Mouse (Mus musculus): Measurements from ENCODE around the gene Xbp1.
"Not testable (repeated sequence)": the region's sequence is repeated elsewhere in the genome, so short reads cannot be mapped to it uniquely, and the experiment has no call there.

The Xbp1 gene

DNA sequence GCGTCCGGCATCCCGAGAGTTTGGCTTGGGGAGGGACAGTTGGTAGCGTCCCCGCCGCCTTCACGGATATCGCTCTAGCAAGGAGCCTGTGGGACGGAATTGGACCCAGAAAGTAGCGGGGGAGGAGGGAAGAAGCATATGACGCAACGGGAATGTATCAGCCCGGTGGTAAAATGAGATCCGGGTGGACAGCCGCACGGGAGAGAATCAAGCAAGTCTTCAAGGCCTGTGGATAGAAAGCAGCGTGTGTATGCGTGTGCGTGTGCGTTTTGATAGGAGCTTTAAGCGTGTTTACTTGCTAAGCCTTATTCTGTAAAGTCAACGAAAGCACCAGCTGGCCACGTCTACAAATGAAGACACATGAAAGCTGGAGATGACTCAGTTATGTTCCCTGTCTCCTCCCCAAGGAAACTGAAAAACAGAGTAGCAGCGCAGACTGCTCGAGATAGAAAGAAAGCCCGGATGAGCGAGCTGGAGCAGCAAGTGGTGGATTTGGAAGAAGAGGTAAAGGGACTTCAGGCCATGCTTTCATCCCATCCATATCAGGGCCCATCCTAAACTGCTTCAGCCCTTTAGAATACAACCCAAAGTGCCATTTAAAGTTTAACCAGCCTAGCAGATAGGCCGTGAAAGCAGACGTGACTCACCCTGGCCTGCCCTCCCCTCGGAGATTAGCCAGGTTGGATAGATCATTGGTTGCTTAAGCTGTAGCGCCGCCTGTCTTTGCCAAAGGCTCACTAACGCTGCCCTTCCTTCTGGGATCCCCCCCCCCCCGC, 1.2 kb downstream of the Xbp1 start:
- in situ Hi-C loops (cut with MboI; ENCODE audit: low pct_unique_long_range_greater_than_20kb in 1 of 2, low sequenced_read_pairs in 2 of 2, unreplicated experiment in 1 of 2), result loop anchor here in 1 of 2 experiments (5.0 kb wide), 1 partner anchor 34 kb away; no protein-coding TSS in a partner anchor

DNA sequence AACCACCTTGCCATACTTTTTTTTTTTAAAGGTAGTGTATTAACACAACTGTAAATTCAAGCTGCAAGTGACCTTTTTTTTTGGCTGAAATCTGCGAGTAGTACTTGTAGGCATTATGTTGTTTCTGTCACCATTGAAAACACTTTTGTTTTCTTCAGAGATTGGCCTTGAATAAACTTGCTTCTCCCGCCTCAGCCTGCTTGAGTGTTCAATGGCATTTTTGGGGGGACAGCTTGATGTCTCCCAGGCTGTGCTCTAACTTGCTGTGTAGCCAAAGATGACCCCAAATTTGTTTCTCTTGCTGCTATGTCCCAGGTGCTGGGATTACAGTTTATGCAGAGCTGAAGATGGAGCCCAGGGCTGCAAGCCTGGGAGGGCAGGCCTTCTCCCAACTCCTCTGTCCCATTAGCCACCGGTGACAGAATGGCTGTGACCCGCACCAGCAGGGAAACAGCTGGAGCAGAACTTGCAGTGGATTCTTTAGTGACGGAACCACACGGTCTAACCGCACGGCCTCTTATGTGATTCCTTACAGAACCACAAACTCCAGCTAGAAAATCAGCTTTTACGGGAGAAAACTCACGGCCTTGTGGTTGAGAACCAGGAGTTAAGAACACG, 2.4 kb downstream of the Xbp1 start:
- in situ Hi-C loops (cut with MboI; ENCODE audit: low pct_unique_long_range_greater_than_20kb in 1 of 2, low sequenced_read_pairs in 2 of 2, unreplicated experiment in 1 of 2), result loop anchor here in 1 of 2 experiments (5.0 kb wide), 1 partner anchor 36 kb away; no protein-coding TSS in a partner anchor

DNA sequence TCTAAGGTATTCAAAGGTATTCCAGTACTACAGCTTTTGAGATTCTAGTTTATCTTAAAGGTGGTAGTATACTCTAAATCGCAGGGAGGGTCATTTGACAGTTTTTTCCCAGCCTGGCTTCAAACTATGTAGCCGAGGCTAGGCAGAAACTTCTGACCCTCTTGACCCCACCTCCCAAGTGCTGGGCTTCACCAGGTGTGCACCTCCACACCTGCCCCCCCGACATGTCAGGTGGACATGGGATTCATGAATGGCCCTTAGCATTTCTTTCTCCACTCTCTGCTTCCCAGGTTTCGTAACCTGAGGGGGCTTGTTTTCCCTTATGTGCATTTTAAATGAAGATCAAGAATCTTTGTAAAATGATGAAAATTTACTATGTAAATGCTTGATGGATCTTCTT, 5.0 kb downstream of the Xbp1 start:
- in situ Hi-C loops (cut with MboI; ENCODE audit: low pct_unique_long_range_greater_than_20kb in 1 of 2, low sequenced_read_pairs in 2 of 2, unreplicated experiment in 1 of 2), result no loop called here

DNA sequence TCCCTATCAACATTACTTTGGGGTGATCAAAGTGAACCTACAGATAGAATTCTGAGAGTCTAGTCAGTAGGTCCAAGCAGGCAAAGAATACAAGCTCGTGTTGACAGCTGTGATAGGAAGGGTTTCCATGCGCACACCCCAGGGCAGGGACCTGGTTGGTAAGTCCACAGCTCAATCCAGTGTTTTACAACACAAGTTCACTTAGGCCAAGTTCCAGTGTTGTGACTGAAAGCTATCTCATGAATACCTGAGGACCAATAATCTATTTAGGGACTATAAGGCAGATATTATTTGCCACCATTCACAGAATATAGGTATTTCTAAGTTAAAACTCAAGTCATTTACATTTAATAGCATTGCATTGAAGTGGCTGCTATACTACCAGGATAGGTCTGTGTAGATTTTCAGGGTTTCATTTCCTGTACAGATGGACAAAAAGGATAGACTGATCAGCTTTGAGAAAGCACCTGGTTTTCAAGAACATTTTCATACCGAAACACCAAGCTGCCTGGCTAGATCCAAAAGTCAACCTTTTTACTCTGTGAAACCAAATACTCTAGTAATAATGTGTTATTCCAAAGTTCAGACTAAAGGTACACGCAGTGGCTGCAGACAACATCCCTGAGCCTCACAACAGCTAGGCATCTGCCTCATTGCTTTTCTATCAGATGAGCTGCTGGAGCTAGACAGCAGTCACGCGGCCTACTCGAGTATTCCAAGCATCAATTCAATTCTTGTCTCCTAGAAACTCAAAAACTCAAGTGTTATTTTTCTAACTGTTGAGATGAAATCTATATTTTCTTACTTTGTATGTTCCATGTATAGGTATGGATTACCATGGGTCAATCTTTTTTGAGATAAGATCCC, 6.3 kb downstream of the Xbp1 start:
- in situ Hi-C loops (cut with MboI; ENCODE audit: low pct_unique_long_range_greater_than_20kb in 1 of 2, low sequenced_read_pairs in 2 of 2, unreplicated experiment in 1 of 2), result no loop called here

- in situ Hi-C loops (cut with MboI; ENCODE audit: low pct_unique_long_range_greater_than_20kb in 1 of 2, low sequenced_read_pairs in 2 of 2, unreplicated experiment in 1 of 2), result no loop called here
These were observed 7.5 kb downstream of the Xbp1 start for GRCm38 (mm10) chr11:5527865-5528523.

GRCm38 (mm10) chr11:5528841-5529240, 8.4 kb downstream of the Xbp1 start:
- in situ Hi-C loops (cut with MboI; ENCODE audit: low pct_unique_long_range_greater_than_20kb in 1 of 2, low sequenced_read_pairs in 2 of 2, unreplicated experiment in 1 of 2), result no loop called here

GRCm38 (mm10) chr11:5530172-5530571, 9.7 kb downstream of the Xbp1 start:
- in situ Hi-C loops (cut with MboI; ENCODE audit: low pct_unique_long_range_greater_than_20kb in 1 of 2, low sequenced_read_pairs in 2 of 2, unreplicated experiment in 1 of 2), result loop anchor here in 1 of 2 experiments (10.0 kb wide), 1 partner anchor 45 kb away; no protein-coding TSS in a partner anchor

- in situ Hi-C loops (cut with MboI; ENCODE audit: low pct_unique_long_range_greater_than_20kb in 1 of 2, low sequenced_read_pairs in 2 of 2, unreplicated experiment in 1 of 2), result loop anchor here in 1 of 2 experiments (10.0 kb wide), 1 partner anchor 46 kb away; no protein-coding TSS in a partner anchor
These were observed 10.3 kb downstream of the Xbp1 start for GRCm38 (mm10) chr11:5530717-5531116.

DNA sequence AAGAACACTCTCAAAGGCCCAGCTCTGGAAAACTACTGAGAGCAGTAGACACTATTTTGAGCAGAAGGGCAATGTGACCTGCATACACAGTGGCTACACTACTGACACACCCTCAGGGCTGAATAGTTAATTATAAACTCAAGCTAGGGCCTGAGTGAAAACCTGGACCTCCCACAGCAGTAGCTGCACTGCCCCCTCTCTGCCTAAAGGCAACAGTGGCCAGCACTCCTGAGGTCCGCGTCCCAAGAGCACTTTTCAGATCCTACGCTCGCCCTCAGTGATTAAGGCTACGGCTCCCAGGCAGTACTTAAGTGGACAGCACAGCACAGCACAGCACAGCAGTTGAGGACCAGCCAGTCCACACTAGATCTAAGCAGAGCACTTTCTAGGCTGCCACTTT, 12.6 kb downstream of the Xbp1 start:
- in situ Hi-C loops (cut with MboI; ENCODE audit: low pct_unique_long_range_greater_than_20kb in 1 of 2, low sequenced_read_pairs in 2 of 2, unreplicated experiment in 1 of 2), result loop anchor here in 1 of 2 experiments (10.0 kb wide), 1 partner anchor 48 kb away; no protein-coding TSS in a partner anchor

DNA sequence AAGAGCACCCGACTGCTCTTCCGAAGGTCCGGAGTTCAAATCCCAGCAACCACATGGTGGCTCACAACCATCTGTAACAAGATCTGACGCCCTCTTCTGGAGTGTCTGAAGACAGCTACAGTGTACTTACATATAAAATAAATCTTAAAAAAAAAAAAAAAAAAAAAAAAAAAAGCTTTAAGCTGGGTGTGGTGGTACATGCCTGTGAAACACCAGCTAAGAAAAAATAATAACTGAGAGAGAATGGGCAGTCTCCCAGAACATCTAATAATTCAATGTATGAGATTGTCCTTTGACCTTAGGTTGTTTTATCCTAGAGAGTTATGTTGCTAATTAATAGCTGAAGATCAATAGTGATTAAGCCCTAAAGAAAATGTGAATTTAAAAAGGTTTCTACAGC, 17.0 kb downstream of the Xbp1 start:
- in situ Hi-C loops (cut with MboI; ENCODE audit: low pct_unique_long_range_greater_than_20kb in 1 of 2, low sequenced_read_pairs in 2 of 2, unreplicated experiment in 1 of 2), result loop anchor here in 1 of 2 experiments (10.0 kb wide), 1 partner anchor 53 kb away; no protein-coding TSS in a partner anchor

GRCm38 (mm10) chr11:5540331-5540730, 19.9 kb downstream of the Xbp1 start:
- in situ Hi-C loops (cut with MboI; ENCODE audit: low pct_unique_long_range_greater_than_20kb in 1 of 2, low sequenced_read_pairs in 2 of 2, unreplicated experiment in 1 of 2), result no loop called here

DNA sequence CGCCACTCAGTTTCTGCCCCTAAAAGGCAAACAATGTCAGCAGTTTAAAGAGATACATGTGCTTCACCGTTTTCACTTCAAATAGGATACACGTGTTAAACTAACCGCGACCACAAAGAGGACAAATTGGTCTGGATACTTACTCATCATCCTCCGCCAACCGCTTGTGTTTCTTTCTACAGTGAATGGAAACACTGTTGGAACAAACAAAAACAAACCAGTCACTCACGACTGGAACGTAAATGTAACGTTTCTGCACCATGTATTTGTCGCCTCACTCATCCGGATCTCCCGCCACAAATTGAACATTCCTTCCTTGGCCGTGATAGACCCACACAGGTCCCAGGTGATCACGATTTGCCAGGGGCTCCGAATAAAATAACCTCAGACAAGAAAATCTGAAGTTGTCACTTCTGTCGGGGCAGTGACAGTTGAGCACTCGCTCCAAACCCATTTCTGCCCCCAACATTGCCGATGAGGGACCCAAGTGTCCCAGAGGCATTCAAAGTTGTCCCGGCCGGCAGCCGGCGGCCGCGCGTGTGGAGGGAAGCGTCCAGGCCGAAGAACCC, 20.9 kb downstream of the Xbp1 start:
- in situ Hi-C loops (cut with MboI; ENCODE audit: low pct_unique_long_range_greater_than_20kb in 1 of 2, low sequenced_read_pairs in 2 of 2, unreplicated experiment in 1 of 2), result no loop called here

GRCm38 (mm10) chr11:5541799-5542481, 21.5 kb downstream of the Xbp1 start, which contains the start of gene Ccdc117:
Ccdc117 (minus strand) TSS chr11:5542187.
- in situ Hi-C loops (cut with MboI; ENCODE audit: low pct_unique_long_range_greater_than_20kb in 1 of 2, low sequenced_read_pairs in 2 of 2, unreplicated experiment in 1 of 2), result no loop called here

DNA sequence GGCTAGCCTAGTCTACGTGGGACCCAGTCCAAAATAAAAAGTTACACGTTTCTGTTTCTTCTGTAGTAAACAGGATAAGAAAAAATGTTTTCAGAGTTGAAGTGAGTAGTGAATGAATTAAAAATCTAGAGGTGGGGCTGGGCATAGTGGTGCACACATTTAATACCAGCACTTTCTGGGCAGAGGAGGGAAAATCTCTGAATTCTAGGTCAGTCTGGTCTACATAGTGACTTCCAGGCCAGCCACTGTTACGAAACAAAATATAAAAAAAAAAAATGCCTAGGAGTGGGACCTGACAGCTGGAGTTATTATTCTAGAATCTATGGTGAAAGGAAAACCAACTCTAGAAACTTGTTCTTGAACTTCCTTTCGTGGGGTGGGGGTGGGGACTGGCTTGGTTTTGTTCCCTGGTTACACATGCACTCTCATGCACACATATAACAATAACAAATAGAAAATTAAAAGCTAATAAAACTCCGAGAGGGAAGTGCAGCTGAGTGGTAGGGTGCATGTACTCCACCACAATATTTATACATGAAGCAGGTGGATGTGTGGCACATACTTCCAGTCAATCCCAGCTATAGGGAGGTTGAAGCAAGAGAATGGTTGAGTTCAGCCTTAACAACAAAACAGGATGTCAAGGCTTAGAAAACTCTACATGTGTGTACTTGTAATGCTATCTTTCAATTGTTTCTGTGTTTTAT, 22.2 kb downstream of the Xbp1 start:
- in situ Hi-C loops (cut with MboI; ENCODE audit: low pct_unique_long_range_greater_than_20kb in 1 of 2, low sequenced_read_pairs in 2 of 2, unreplicated experiment in 1 of 2), result no loop called here

GRCm38 (mm10) chr11:5543281-5543680, 22.8 kb downstream of the Xbp1 start:
- in situ Hi-C loops (cut with MboI; ENCODE audit: low pct_unique_long_range_greater_than_20kb in 1 of 2, low sequenced_read_pairs in 2 of 2, unreplicated experiment in 1 of 2), result no loop called here

- in situ Hi-C loops (cut with MboI; ENCODE audit: low pct_unique_long_range_greater_than_20kb in 1 of 2, low sequenced_read_pairs in 2 of 2, unreplicated experiment in 1 of 2), result not testable (repeated sequence)
These were observed 24.2 kb downstream of the Xbp1 start for GRCm38 (mm10) chr11:5544709-5545108.

DNA sequence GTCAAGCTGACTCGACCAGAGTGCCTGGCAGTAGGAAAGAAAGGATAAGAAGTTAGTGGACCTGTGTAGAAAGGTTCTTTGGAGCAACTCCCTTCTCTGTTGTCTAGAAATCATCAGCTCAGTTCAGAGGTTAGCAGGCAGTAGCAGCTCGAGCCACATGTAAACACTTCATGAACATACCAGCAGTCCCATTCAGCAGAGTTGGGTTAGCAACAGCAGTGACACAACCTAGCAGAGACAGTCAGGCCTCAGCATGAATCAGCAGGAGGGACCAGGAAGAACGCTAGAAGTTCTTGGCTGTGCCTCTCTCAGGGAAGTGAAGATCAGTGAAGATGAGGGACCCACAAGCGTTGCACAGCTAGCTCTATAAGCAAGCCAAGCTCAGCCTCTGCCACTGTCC, 25.0 kb downstream of the Xbp1 start:
- in situ Hi-C loops (cut with MboI; ENCODE audit: low pct_unique_long_range_greater_than_20kb in 1 of 2, low sequenced_read_pairs in 2 of 2, unreplicated experiment in 1 of 2), result no loop called here

Data from mouse embryonic stem cell (cell line).